Mouse (Mus musculus) hindbrain, embryonic 11.5 days (tissue): ENCODE measurements at regions not wholly inside any gene's neighbourhood (a gene's known extent, or its start where the extent isn't known, plus 50 kb on each side); places are given as distances from the start of the nearest gene placed in this dataset.

Source experiments
- ATAC-seq: fragments of 200-750 bp; cut with Nextera tagmentation; 2 replicates; pipeline ENCODE4 v1.8.0; 2017; ENCODE audit warnings: mild to moderate bottlenecking, moderate TSS enrichment, moderate library complexity; ENCODE audit not compliant: low FRiP score
- DNase-seq: peaks from one replicate; pipeline ENCODE4 v3.0.0-alpha.2; 2015; ENCODE audit warnings: low spot score
- H3K27ac ChIP-seq: fragments of 300-500 bp; sonication (generic); 2 replicates; pipeline ENCODE4 v1.5.1; 2014; ENCODE audit warnings: mild to moderate bottlenecking, low read depth, low read length
- H3K27me3 ChIP-seq: fragments of 300-500 bp; sonication (generic); 2 replicates; pipeline ENCODE4 v1.6.1; 2014; ENCODE audit warnings: mild to moderate bottlenecking, low read length, moderate library complexity, mixed read lengths; ENCODE audit not compliant: control insufficient read depth, insufficient read depth
- H3K36me3 ChIP-seq: fragments of 300-500 bp; sonication (generic); 2 replicates; pipeline ENCODE4 v1.6.1; 2014; ENCODE audit warnings: mild to moderate bottlenecking, low read length, moderate library complexity, mixed read lengths; ENCODE audit not compliant: control insufficient read depth, insufficient read depth
- H3K4me1 ChIP-seq: fragments of 300-500 bp; sonication (generic); replicated peaks from 2 replicates; pipeline ENCODE4 v1.6.1; 2014; ENCODE audit warnings: low read length, mixed read lengths; ENCODE audit not compliant: control insufficient read depth, insufficient read depth
- H3K4me2 ChIP-seq: fragments of 300-500 bp; sonication (generic); replicated peaks from 2 replicates; pipeline ENCODE4 v1.6.1; 2014; ENCODE audit warnings: mild to moderate bottlenecking, low read depth, low read length
- H3K4me3 ChIP-seq: fragments of 300-500 bp; sonication (generic); 2 replicates; pipeline ENCODE4 v1.5.1; 2014; ENCODE audit warnings: low read depth, low read length
- H3K9ac ChIP-seq: fragments of 300-500 bp; sonication (generic); 2 replicates; pipeline ENCODE4 v1.6.1; 2014; ENCODE audit warnings: low read depth, low read length
- H3K9me3 ChIP-seq: fragments of 300-500 bp; sonication (generic); 2 replicates; pipeline ENCODE4 v1.6.1; 2016; ENCODE audit warnings: low read length; ENCODE audit not compliant: control insufficient read depth
- WGBS: fragments of 180-500 bp; shearing (Covaris S2); extraction: QIAGEN DNeasy Blood & Tissue Kit; methylation state at CpG from one replicate; pipeline ENCODE4 v1.1.7; 2014; 5-methylcytosine and 5-hydroxymethylcytosine counted together

GRCm38 (mm10) chr1:163650577-163651180, 74.4 kb downstream of the Mettl11b start:
- no peak for ATAC-seq
- no peaks in the 10 kb centered on the region for H3K4me1 ChIP-seq
- 84% methylated on average over 5 of the region's 5 CpGs for WGBS
- H3K4me2 ChIP-seq: no peak overlapping the region
- no peaks in the 10 kb centered on the region for H3K9me3 ChIP-seq
- no peaks in the 10 kb centered on the region for H3K27me3 ChIP-seq
- H3K36me3 ChIP-seq: no peaks in the 10 kb centered on the region
- H3K9ac ChIP-seq: no peak overlapping the region
- H3K27ac ChIP-seq: no peak overlapping the region
- no peak for DNase-seq
- no peak overlapping the region for H3K4me3 ChIP-seq

- H3K4me1 ChIP-seq: no peaks in the 10 kb centered on the region
- H3K27me3 ChIP-seq: no peaks in the 10 kb centered on the region
- ATAC-seq (no peak), DNase-seq (no peak)
- no peak overlapping the region for H3K4me3 ChIP-seq
- 92% methylated on average over 1 of the region's 1 CpGs for WGBS
- H3K4me2 ChIP-seq: no peak overlapping the region
- no peaks in the 10 kb centered on the region for H3K36me3 ChIP-seq
- H3K9me3 ChIP-seq: no peaks in the 10 kb centered on the region
- H3K27ac ChIP-seq: no peak overlapping the region
- no peak overlapping the region for H3K9ac ChIP-seq
Observed at GRCm38 (mm10) chr1:163642091-163642490, 82.9 kb downstream of the Mettl11b start.

GRCm38 (mm10) chr1:163640527-163641228, 84.4 kb downstream of the Mettl11b start:
- peak; percentile 26 for DNase-seq
- Histone ChIP-seq H3K4me2 (no peak overlapping the region), H3K4me3 (no peak overlapping the region), H3K36me3 (no peaks in the 10 kb centered on the region), H3K27ac (no peak overlapping the region), H3K9me3 (no peaks in the 10 kb centered on the region), H3K4me1 (no peaks in the 10 kb centered on the region), H3K27me3 (no peaks in the 10 kb centered on the region), H3K9ac (no peak overlapping the region)
- 64% methylated on average over 9 of the region's 9 CpGs for WGBS
- ATAC-seq: peak; percentile 83

GRCm38 (mm10) chr1:163630291-163630812, 94.7 kb downstream of the Mettl11b start:
- DNase-seq (no peak), ATAC-seq (no peak)
- Histone ChIP-seq H3K4me3 (no peak overlapping the region), H3K9me3 (no peaks in the 10 kb centered on the region), H3K36me3 (no peaks in the 10 kb centered on the region), H3K27me3 (no peaks in the 10 kb centered on the region), H3K4me2 (no peak overlapping the region), H3K27ac (no peak overlapping the region), H3K4me1 (no peaks in the 10 kb centered on the region), H3K9ac (no peak overlapping the region)
- WGBS: 90% methylated on average over 5 of the region's 5 CpGs

- WGBS: 95% methylated on average over 4 of the region's 4 CpGs
- ATAC-seq (no peak), DNase-seq (no peak)
Observed at GRCm38 (mm10) chr1:163624887-163625286, 100.1 kb downstream of the Mettl11b start.

GRCm38 (mm10) chr1:163621293-163621692, 103.7 kb downstream of the Mettl11b start:
- DNase-seq (no peak), ATAC-seq (no peak)
- H3K4me2 ChIP-seq: no peak overlapping the region
- no peak overlapping the region for H3K9ac ChIP-seq
- no peaks in the 10 kb centered on the region for H3K4me1 ChIP-seq
- no peaks in the 10 kb centered on the region for H3K36me3 ChIP-seq
- no peak overlapping the region for H3K4me3 ChIP-seq
- WGBS: 93% methylated on average over 3 of the region's 3 CpGs
- H3K27ac ChIP-seq: no peak overlapping the region
- no peaks in the 10 kb centered on the region for H3K9me3 ChIP-seq
- no peaks in the 10 kb centered on the region for H3K27me3 ChIP-seq

More at GRCm38 (mm10) chr1:163624887-163625286, 100.1 kb downstream of the Mettl11b start:
- Histone ChIP-seq H3K9ac (no peak overlapping the region), H3K27ac (no peak overlapping the region), H3K36me3 (no peaks in the 10 kb centered on the region), H3K4me2 (no peak overlapping the region), H3K27me3 (no peaks in the 10 kb centered on the region), H3K4me1 (no peaks in the 10 kb centered on the region), H3K9me3 (no peaks in the 10 kb centered on the region), H3K4me3 (no peak overlapping the region)

- no peak for DNase-seq
- WGBS: 69% methylated on average over 7 of the region's 7 CpGs
- no peak for ATAC-seq
Observed at GRCm38 (mm10) chr1:163619831-163620230, 105.2 kb downstream of the Mettl11b start.

GRCm38 (mm10) chr1:163618132-163618531, 106.9 kb downstream of the Mettl11b start:
- WGBS: 22% methylated on average over 3 of the region's 3 CpGs
- H3K4me3 ChIP-seq: no peak overlapping the region
- H3K4me1 ChIP-seq: no peaks in the 10 kb centered on the region
- peak; percentile 71 for ATAC-seq
- no peaks in the 10 kb centered on the region for H3K36me3 ChIP-seq
- H3K27me3 ChIP-seq: no peaks in the 10 kb centered on the region
- H3K9ac ChIP-seq: no peak overlapping the region
- H3K9me3 ChIP-seq: no peaks in the 10 kb centered on the region
- no peak overlapping the region for H3K27ac ChIP-seq
- DNase-seq: peak; percentile 19
- H3K4me2 ChIP-seq: no peak overlapping the region

More at GRCm38 (mm10) chr1:163619831-163620230, 105.2 kb downstream of the Mettl11b start:
- Histone ChIP-seq H3K4me2 (no peak overlapping the region), H3K9me3 (no peaks in the 10 kb centered on the region), H3K36me3 (no peaks in the 10 kb centered on the region), H3K9ac (no peak overlapping the region), H3K4me3 (no peak overlapping the region), H3K27ac (no peak overlapping the region), H3K27me3 (no peaks in the 10 kb centered on the region), H3K4me1 (no peaks in the 10 kb centered on the region)

- Histone ChIP-seq H3K9ac (no peak overlapping the region), H3K27ac (no peak overlapping the region), H3K36me3 (no peaks in the 10 kb centered on the region), H3K4me3 (no peak overlapping the region), H3K9me3 (no peaks in the 10 kb centered on the region), H3K4me2 (no peak overlapping the region), H3K27me3 (no peaks in the 10 kb centered on the region), H3K4me1 (no peaks in the 10 kb centered on the region)
- 85% methylated on average over 3 of the region's 3 CpGs for WGBS
- ATAC-seq (no peak), DNase-seq (no peak)
Observed at GRCm38 (mm10) chr1:163616596-163616995, 108.4 kb downstream of the Mettl11b start.
